Mouse (Mus musculus): Measurements from ENCODE around the gene Pom121l2. TPM values are rescaled to one million over a fixed set of nuclear protein-coding genes. Genes with fewer than 3 reads are reported as not detected.

Gene Pom121l2
- not detected in 2 replicates for total RNA-seq (2021)
- long read RNA-seq, result 0 reads

DNA sequence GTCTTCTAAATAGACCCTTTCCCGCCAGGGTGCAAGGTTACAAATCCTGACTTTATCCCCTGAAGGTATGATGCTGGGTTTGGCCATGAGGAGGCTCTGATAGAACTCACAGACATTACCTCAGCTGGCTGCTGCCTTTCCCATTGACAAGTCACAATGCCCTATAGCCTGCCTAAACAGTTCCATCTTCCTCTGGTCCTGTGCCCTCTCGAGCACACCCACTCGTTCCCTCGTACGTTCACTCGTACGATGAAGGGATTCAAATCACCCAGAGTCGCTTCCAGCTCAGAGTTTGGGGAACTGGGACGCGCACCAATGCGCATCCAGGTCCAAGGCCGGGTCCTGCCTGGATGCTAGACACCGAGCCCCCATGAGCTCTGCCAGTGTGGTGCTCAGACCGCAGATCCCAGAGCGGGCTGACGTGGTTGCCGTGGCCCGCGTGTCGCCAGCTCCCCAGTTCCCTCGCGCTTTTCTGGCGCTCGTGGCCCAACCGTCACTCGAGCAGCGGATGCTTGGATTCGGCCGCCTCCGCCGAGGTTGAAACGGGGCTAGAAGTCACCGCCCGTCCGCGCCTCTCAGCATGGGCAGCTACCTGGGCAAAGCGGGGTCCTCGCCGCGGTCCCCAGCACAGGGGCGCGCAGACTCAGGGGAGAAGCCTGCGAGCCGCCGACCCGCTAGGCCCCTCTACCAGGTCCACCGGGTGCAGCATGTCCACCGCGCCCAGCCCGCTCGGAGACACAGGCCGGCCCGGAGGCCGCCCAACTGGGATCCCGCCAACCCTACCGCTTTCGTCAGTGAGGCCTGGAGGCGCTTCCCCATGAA, at the start of gene Pom121l2:
Gene Pom121l2, plus strand, starts transcription at position 214 of the 822 bp plus-strand sequence.
- DNase-seq, result peak; percentile 40

DNA sequence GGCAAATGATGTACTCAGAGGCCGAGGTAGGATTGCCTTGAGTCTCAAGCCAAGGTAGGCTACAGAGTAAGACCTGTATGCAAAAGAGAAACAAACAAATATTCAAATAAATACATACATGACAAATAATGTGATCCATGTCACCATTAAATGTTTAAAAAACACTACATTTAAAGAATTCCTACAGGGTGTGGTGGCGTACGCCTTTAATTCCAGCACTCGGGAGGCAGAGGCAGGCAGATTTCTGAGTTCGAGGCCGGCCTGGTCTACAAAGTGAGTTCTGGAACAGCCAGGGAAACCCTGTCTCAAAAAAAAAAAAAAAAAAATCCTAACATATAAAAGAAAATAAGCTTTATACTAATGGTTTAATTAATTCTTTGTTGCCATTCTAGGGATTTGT, 49.3 kb upstream of the Pom121l2 start:
- no peak for DNase-seq

DNA sequence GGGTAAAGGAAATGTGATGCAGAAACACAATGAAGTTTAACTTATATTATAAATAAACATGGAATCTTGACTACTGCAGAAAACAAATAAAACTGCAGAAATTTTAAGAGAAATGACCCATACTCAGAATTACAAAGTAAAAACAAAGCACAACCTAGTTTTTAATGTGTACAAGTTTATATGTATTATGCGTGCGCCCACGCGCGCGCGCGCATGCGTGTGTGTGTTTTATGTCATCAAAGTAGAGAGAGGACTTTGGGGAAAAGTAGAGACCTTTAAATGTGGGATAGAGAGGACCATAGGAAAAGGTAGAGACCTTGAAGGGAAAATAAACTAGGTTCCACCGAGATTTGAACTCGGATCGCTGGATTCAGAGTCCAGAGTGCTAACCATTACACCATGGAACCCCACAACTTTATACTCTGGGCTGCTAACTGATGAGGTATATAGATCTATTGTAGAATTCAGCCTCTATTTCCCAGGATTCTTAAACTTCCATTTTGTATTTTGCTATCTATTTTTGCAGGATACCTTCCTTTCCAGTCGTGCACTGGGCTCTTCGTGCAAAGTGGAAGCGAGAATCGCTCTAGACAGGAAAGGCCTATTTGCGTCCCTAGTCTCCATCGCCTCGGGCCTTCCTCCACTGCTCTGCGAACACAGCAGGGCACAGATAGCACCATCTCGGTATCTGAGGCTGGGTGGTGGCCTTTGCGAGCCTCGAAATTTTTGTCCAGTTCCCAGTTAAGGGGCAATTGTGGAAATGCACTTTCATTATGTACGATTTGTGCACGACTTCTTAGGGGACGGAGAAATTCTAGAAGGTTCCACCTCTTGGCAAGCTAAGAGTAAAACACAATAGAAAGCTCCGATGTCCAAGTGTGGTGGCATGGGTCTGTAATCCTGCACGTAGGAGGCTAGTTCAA, 47.1 kb upstream of the Pom121l2 start:
- no peak for DNase-seq

- DNase-seq, result peak; percentile 68
These were observed 45.8 kb upstream of the Pom121l2 start for GRCm38 (mm10) chr13:21934982-21935791.

DNA sequence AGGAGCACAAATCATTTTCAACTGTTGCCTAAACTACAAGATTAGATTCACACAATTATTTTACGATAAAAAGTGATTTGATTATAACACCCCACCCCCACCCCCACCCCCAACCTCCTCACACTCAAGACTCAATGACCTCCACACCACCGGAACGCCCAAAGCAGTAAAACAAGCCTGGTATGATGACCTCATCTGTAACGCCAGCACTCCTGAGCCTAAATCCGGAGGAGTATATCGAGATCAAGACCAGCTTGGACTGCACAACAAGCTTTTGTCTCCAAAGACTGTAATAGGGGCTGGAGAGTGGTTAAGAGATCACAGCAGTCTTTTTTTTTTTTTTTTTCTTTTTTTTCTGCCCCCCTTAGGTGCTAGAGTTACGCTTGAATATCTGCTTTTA, 45.2 kb upstream of the Pom121l2 start:
- no peak for DNase-seq

DNA sequence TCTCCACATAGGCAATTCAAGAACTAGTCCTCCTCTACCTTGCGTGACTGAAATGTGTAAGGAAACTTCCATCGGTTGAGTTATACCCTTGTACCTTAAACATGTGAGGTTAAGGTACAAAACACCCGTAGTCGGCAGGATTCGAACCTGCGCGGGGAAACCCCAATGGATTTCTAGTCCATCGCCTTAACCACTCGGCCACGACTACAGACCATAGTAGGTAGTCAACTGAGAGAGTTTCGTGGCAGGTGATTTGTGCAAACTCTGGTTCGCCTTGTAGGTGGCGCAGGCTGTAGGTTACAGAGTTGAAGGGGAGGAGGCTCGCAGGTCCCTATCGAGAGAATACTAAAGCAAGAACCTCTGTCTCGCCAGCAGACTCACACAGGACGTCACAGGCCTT, 44.0 kb upstream of the Pom121l2 start:
- peak; percentile 12 for DNase-seq

- peak; percentile 86 for DNase-seq
These were observed 40.8 kb upstream of the Pom121l2 start for GRCm38 (mm10) chr13:21940213-21940612.

- peak; percentile 83 for DNase-seq
These were observed 40.1 kb upstream of the Pom121l2 start for GRCm38 (mm10) chr13:21940811-21941321.

DNA sequence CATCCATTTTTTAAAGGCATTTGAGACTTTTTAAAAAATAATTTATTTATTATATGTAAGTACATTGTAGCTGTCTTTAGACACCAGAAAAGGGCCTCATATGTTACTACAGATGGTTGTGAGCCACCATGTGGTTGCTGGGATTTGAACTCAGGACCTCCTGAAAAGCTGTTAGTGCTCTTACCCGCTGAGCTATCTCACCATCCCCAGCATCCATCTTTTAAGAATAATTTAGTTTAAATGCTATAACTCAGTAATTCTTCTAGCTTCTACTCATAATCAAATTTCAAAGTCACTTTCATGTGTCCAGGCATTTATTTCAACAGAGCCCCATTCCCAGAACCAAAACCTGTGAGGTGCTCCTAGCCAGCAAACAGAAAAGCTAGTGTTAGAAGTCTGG, 37.4 kb upstream of the Pom121l2 start:
- no peak for DNase-seq

GRCm38 (mm10) chr13:21944592-21944925, 36.4 kb upstream of the Pom121l2 start:
- DNase-seq, result no peak

GRCm38 (mm10) chr13:21944926-21945740, 35.9 kb upstream of the Pom121l2 start, which contains the start of gene Zfp184:
Zfp184 (plus strand) TSS chr13:21945094.
- DNase-seq, result peak; percentile 80

DNA sequence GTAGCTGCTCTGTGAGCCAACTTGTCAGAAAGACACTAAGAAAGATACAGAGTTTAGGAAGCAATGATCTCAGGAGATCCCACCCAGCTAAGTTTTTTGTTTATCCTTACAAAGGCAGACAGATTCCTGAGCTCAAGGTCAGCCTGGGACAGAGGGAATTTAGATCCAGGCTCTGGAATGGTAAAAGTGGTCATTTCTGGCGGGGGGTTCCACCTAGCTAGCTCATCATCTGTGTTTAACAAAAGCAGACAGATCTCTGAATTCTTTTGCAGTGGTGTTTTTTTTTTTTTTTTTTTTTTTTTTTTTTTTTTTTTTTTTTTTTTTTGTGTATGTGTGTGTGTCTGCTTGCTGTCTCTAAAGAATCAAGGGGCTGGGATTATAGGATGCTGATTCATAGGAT, 11.7 kb upstream of the Pom121l2 start:
- DNase-seq, result no peak

DNA sequence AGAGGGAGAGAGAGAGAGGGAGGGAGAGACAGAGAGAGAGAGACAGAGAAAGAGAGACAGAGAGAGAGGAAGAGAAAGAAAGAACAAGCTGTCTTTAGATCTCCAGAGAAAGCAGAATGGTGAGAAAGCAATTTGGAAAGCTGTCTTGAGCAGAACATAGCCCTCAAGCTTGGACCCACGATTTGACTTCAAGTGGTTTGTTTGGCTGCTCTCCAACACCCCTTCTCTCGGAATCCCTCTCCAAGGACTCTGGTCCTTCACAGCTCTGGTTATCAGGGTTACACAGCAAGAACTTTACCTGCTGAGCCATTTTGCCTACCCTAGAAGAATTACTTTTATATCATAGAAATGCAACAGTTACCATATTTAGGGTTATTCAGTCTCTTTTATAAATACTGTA, 11.2 kb upstream of the Pom121l2 start:
- DNase-seq, result no peak

GRCm38 (mm10) chr13:21971641-21972040, 9.4 kb upstream of the Pom121l2 start:
- DNase-seq, result no peak

- DNase-seq, result peak; percentile 90
These were observed 6.7 kb upstream of the Pom121l2 start for GRCm38 (mm10) chr13:21974221-21974725.

GRCm38 (mm10) chr13:21974726-21975473, 6.1 kb upstream of the Pom121l2 start:
- DNase-seq, result peak; percentile 59

GRCm38 (mm10) chr13:21981803-21982193, 804 bp downstream of the Pom121l2 start:
- no peak for DNase-seq

DNA sequence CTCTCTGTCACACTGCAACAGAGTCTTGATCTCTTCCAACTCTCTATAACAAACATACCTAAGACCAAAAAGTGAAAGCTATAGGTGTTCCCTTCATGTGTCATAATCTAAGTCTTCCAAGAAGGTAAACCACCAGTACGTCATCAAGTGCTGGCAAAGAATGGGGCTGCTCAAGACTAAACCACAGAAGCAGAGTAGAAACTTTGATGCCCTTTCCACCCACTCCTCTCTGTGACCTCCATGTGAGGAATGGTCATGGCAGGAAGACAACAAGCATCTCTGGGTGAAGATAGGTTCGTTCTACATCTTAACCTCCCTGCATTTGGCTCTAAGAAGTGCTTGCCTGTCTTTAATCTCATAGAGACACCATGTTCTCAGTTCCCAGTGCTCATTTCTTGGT, 3.5 kb downstream of the Pom121l2 start:
- DNase-seq, result no peak

- no peak for DNase-seq
These were observed 11.6 kb downstream of the Pom121l2 start for GRCm38 (mm10) chr13:21992550-21992949.
